Comparison of ENCODE assay signal across 19 mouse cellular contexts in the genomic region with DNA sequence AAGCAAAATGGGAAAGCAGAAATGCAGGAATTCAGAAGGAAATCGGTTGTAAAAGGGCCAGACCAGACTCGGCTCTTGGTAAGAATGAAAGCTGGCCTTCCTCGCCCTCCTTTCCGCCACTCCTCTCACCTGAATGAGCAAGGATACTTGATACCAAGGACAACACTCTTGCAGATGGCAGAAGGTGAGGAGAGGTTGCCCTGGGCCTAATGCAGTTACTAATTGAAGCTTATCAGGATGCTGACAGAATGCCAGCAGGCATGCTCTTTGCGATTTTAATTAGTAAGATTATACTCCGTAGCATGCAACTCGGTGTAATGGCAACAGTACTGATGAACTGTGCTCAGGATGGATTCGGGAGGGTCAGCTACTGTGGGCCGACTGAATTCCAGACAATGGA.
DNase-seq lines count a peak whose midpoint lies in the region; ATAC-seq and TF ChIP-seq lines count a peak whose summit lies in the region.
"Had no signal": no experiment of that assay in that cellular context is flagged by ENCODE, and none has a peak within 500 bp of the region (broad histone marks: within the 10 kb centered on the region; RNA-seq: fewer than 3 reads in every experiment).

No protein-coding gene starts in this region.

- peak; percentile 38; the same call in 1 of the 2 replicates for ATAC-seq in cerebellum, adult (ENCODE audit: insufficient number of reproducible peaks, low FRiP score, low TSS enrichment)
- no peak for ATAC-seq in forebrain, embryonic 14.5 days
- no peak for ATAC-seq in forebrain, embryonic 13.5 days
- 0 out of 2 replicates have a peak, but pooled peaks have one; percentile 18 for ATAC-seq in hindbrain, postnatal 0 days
- ATAC-seq in hindbrain, embryonic 16.5 days, result no peak
- ATAC-seq: forebrain, embryonic 15.5 days; intestine, embryonic 15.5 days had no signal

- no peaks in the 10 kb centered on the region for H3K36me3 ChIP-seq in forebrain, embryonic 14.5 days (ENCODE audit: control insufficient read depth, insufficient read depth, low read length)
- no peaks in the 10 kb centered on the region for H3K36me3 ChIP-seq in forebrain, embryonic 13.5 days (ENCODE audit: poor library complexity, severe bottlenecking)
- H3K36me3 ChIP-seq in hindbrain, postnatal 0 days (ENCODE audit: insufficient read depth, low read length), result no peaks in the 10 kb centered on the region
- H3K36me3 ChIP-seq in hindbrain, embryonic 16.5 days (ENCODE audit: control insufficient read depth, insufficient read depth, low read length), result no peaks in the 10 kb centered on the region
- H3K36me3 ChIP-seq: embryonic facial prominence, embryonic 12.5 days; forebrain, embryonic 15.5 days; heart, embryonic 15.5 days; intestine, embryonic 15.5 days had no signal

- no peak overlapping the region for H3K27ac ChIP-seq in cerebellum, adult 2 months (ENCODE audit: insufficient read depth, low read length)
- 0 out of 2 replicates have a peak overlapping the region, but pooled peaks have one; percentile 3 for H3K27ac ChIP-seq in forebrain, embryonic 14.5 days (ENCODE audit: low read depth, low read length)
- H3K27ac ChIP-seq in forebrain, embryonic 13.5 days, result no peak overlapping the region
- no peak overlapping the region for H3K27ac ChIP-seq in hindbrain, postnatal 0 days
- no peak overlapping the region for H3K27ac ChIP-seq in hindbrain, embryonic 16.5 days (ENCODE audit: low read depth, low read length)
- H3K27ac ChIP-seq: embryonic facial prominence, embryonic 12.5 days; forebrain, embryonic 15.5 days; heart, embryonic 15.5 days; intestine, embryonic 15.5 days had no signal

- DNase-seq in cerebellum, adult 2 months, result no peak
- DNase-seq in forebrain, embryonic 14.5 days (ENCODE audit: low spot score), result peak; percentile 66
- peak; percentile 56 for DNase-seq in hindbrain, postnatal 0 days (ENCODE audit: low spot score)
- peak; percentile 31 for DNase-seq in retina, postnatal 1 day
- no peak for DNase-seq in retina, embryonic 14.5 days (ENCODE audit: low spot score)
- DNase-seq: adrenal gland, postnatal 10 days; B cell, adult 2 months; embryo, embryonic 11 days; gastrocnemius, postnatal 10 days; heart, adult 18-20 months; kidney, adult 2 months had no signal

- H3K4me2 ChIP-seq in forebrain, embryonic 14.5 days (ENCODE audit: low read length), result no peak overlapping the region
- H3K4me2 ChIP-seq in forebrain, embryonic 13.5 days, result no peak overlapping the region
- no peak overlapping the region for H3K4me2 ChIP-seq in hindbrain, postnatal 0 days (ENCODE audit: low read depth, low read length)
- H3K4me2 ChIP-seq in hindbrain, embryonic 16.5 days (ENCODE audit: low read length), result no peak overlapping the region
- H3K4me2 ChIP-seq: embryonic facial prominence, embryonic 12.5 days; forebrain, embryonic 15.5 days; heart, embryonic 11.5 days; heart, embryonic 15.5 days; intestine, embryonic 15.5 days had no signal

- TF ChIP-seq POLR2A in cerebellum, adult 2 months (IDR thresholded peaks at IDR 0.05; ENCODE audit: borderline replicate concordance, insufficient read depth, low read length), result no peak

- WGBS in cerebellum, adult 2 months, result 43% methylated on average over 9 of the region's 9 CpGs
- 32% methylated on average over 9 of the region's 9 CpGs for WGBS in forebrain, embryonic 14.5 days
- WGBS in forebrain, embryonic 13.5 days, result 50% methylated on average over 9 of the region's 9 CpGs
- WGBS in hindbrain, postnatal 0 days, result 63% methylated on average over 9 of the region's 9 CpGs
- 64% methylated on average over 9 of the region's 9 CpGs for WGBS in hindbrain, embryonic 16.5 days

- H3K27me3 ChIP-seq in cerebellum, adult 2 months (ENCODE audit: control insufficient read depth, insufficient read depth, low read length), result no peaks in the 10 kb centered on the region
- no peaks in the 10 kb centered on the region for H3K27me3 ChIP-seq in forebrain, embryonic 14.5 days (replicated peaks; ENCODE audit: control insufficient read depth, insufficient read depth, low read length)
- H3K27me3 ChIP-seq in forebrain, embryonic 13.5 days, result no peaks in the 10 kb centered on the region
- H3K27me3 ChIP-seq in hindbrain, postnatal 0 days (ENCODE audit: insufficient read depth, low read length), result no peaks in the 10 kb centered on the region
- H3K27me3 ChIP-seq in hindbrain, embryonic 16.5 days (replicated peaks; ENCODE audit: control insufficient read depth, insufficient read depth, low read length), result no peaks in the 10 kb centered on the region
- H3K27me3 ChIP-seq: embryonic facial prominence, embryonic 12.5 days; forebrain, embryonic 15.5 days; heart, embryonic 15.5 days; intestine, embryonic 15.5 days had no signal

- no peak overlapping the region for H3K4me3 ChIP-seq in cerebellum, adult 2 months (replicated peaks; ENCODE audit: insufficient read depth, low read depth, low read length)
- no peak overlapping the region for H3K4me3 ChIP-seq in forebrain, embryonic 14.5 days (ENCODE audit: low read depth, low read length)
- H3K4me3 ChIP-seq in forebrain, embryonic 13.5 days, result no peak overlapping the region
- no peak overlapping the region for H3K4me3 ChIP-seq in hindbrain, postnatal 0 days (ENCODE audit: low read length)
- H3K4me3 ChIP-seq in hindbrain, embryonic 16.5 days (ENCODE audit: low read length), result no peak overlapping the region
- H3K4me3 ChIP-seq: embryonic facial prominence, embryonic 12.5 days; forebrain, embryonic 15.5 days; heart, embryonic 15.5 days; intestine, embryonic 15.5 days had no signal

- TF ChIP-seq CTCF in cerebellum, adult 2 months (IDR thresholded peaks at IDR 0.05; ENCODE audit: borderline replicate concordance, insufficient read depth, low read depth, low read length), result no peak
- TF ChIP-seq CTCF in hindbrain, postnatal 0 days (IDR thresholded peaks at IDR 0.05; ENCODE audit: low read depth), result no peak

- peaks cover 13% of the 10 kb centered on the region for H3K4me1 ChIP-seq in cerebellum, adult 2 months (ENCODE audit: control insufficient read depth, insufficient read depth, low read length)
- peaks cover 16% of the 10 kb centered on the region for H3K4me1 ChIP-seq in forebrain, embryonic 14.5 days (ENCODE audit: control insufficient read depth, insufficient read depth, low read length)
- peaks cover 23% of the 10 kb centered on the region for H3K4me1 ChIP-seq in forebrain, embryonic 13.5 days
- H3K4me1 ChIP-seq in hindbrain, postnatal 0 days (ENCODE audit: insufficient read depth, low read length), result peaks cover 13% of the 10 kb centered on the region; the same call in 1 of the 2 replicates
- peaks cover 14% of the 10 kb centered on the region; the same call in 1 of the 2 replicates for H3K4me1 ChIP-seq in hindbrain, embryonic 16.5 days (ENCODE audit: control insufficient read depth, insufficient read depth, low read depth, low read length)
- H3K4me1 ChIP-seq: embryonic facial prominence, embryonic 12.5 days; heart, embryonic 15.5 days; intestine, embryonic 15.5 days had no signal

- no peaks in the 10 kb centered on the region for H3K9me3 ChIP-seq in forebrain, embryonic 14.5 days (replicated peaks; ENCODE audit: control insufficient read depth, low read length)
- no peaks in the 10 kb centered on the region for H3K9me3 ChIP-seq in forebrain, embryonic 13.5 days (replicated peaks)
- no peaks in the 10 kb centered on the region for H3K9me3 ChIP-seq in hindbrain, postnatal 0 days (ENCODE audit: low read length)
- H3K9me3 ChIP-seq in hindbrain, embryonic 16.5 days (ENCODE audit: control insufficient read depth, low read length), result no peaks in the 10 kb centered on the region
- H3K9me3 ChIP-seq: embryonic facial prominence, embryonic 12.5 days; forebrain, embryonic 15.5 days; heart, embryonic 15.5 days; intestine, embryonic 15.5 days had no signal

- no peak overlapping the region for H3K9ac ChIP-seq in forebrain, embryonic 14.5 days (ENCODE audit: low read length)
- no peak overlapping the region for H3K9ac ChIP-seq in forebrain, embryonic 13.5 days
- no peak overlapping the region for H3K9ac ChIP-seq in hindbrain, postnatal 0 days (replicated peaks; ENCODE audit: low read length)
- no peak overlapping the region for H3K9ac ChIP-seq in hindbrain, embryonic 16.5 days (ENCODE audit: low read depth, low read length)
- H3K9ac ChIP-seq: embryonic facial prominence, embryonic 12.5 days; forebrain, embryonic 15.5 days; heart, embryonic 15.5 days; intestine, embryonic 15.5 days had no signal

Comparison
In these comparisons a context has a peak if more than half of its experiments do, and no peak if none do; other contexts are left out.
1. ATAC-seq: peak in cerebellum, adult (single experiment) and hindbrain, postnatal 0 days (single experiment); none in forebrain, embryonic 14.5 days (single experiment), forebrain, embryonic 13.5 days (single experiment) and hindbrain, embryonic 16.5 days (single experiment).
2. DNase-seq: peak in forebrain, embryonic 14.5 days (single experiment), hindbrain, postnatal 0 days (single experiment) and retina, postnatal 1 day (single experiment); none in cerebellum, adult 2 months (0 of 2) and retina, embryonic 14.5 days (single experiment).